Mouse (Mus musculus) thymus, adult 2 months (tissue): Measurements from ENCODE around the gene Larp7.

Source experiments
- CTCF ChIP-seq: fragments of 200-500 bp; IDR thresholded peaks from 2 replicates; pipeline ENCODE4 v1.5.1; 2012; ENCODE audit warnings: mild to moderate bottlenecking, control low read depth, low read length, moderate library complexity, borderline replicate concordance; ENCODE audit not compliant: control insufficient read depth, poor library complexity, insufficient read depth; ENCODE audit errors: extremely low read depth
- POLR2A ChIP-seq: fragments of 200-500 bp; IDR thresholded peaks from 2 replicates; pipeline ENCODE4 v1.6.1; 2012; ENCODE audit warnings: mild to moderate bottlenecking, low read length, control low read depth, moderate library complexity; ENCODE audit not compliant: control insufficient read depth, poor library complexity, insufficient read depth; ENCODE audit errors: extremely low read depth

DNA sequence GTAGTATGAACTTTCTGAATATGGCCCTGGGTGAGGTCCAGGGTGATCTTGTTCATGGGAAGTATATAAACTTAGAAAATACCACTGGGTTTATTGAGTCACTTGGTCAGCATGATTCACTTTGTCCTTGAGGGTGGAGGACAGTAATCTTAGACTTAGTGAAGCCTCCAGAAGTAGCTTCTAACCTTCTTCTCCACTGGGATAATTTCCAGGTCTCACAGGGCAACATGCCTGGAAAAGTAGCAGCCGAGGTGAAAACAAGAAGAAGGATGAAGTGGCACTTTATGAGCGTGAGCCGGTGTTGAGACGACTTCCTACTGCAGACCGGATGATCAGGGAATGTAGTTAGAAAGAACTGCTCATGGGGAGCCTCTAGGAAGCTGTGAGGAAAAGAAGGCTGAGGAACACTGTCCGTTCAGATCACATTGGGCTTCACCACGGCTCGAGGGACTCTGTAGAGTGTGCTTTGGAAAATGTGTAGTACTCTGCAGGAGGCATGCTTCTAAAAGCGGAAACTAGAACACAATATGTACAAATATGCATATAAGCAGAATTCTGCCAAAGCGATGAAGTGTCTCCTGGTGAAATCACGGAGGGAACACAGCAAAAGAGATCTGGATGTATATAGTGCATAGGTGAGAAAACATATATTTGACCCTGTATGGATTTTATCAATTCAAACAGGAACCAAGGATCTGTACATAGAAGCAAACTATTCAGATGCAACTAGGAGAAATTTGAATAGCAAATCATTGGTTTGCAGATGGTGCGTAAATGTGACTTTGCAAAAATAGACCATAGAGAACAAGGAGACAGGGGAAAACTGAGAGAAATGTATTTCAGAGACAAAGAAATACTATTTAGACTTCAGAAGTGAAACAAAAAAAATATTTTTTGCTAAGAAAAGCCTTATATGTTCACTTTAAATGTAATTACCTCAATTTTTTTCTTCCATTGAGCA lies 41.1 kb downstream of the Larp7 start:
- TF ChIP-seq CTCF (no peak), POLR2A (no peak)
